Mouse (Mus musculus) kidney, adult 2 months (tissue): ENCODE measurements at regions not wholly inside any gene's neighbourhood (a gene's known extent, or its start where the extent isn't known, plus 50 kb on each side); places are given as distances from the start of the nearest gene placed in this dataset.

Experiments
- CTCF ChIP-seq: fragments of 200-500 bp; conservative IDR thresholded peaks from 2 replicates; pipeline ENCODE4 v1.5.1; 2011; ENCODE audit warnings: low read depth, mild to moderate bottlenecking, control low read depth, low read length, moderate library complexity, mixed read lengths; ENCODE audit not compliant: insufficient read depth, insufficient read length
- POLR2A ChIP-seq: fragments of 200-500 bp; IDR thresholded peaks from one replicate; pipeline ENCODE4 v1.6.1; 2011; ENCODE audit warnings: low read depth, low read length, control low read depth

DNA sequence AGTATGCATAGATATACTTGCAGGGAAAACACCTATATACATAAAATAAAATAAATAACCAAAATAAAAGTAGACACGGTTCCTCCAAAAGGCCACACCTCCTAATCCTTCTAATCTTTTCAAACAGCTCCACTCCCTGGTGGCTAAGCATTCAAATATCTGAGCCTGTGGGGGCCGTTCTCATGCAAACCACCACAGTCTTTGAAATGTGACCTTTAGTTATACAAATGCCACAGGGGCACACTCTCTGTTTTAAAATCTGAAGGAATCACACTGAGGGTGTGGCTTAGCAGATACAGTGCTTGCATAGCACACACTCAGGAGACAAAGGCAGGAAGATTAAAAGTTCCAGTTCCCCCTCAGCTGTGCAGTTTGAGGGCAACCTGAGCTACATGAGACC is 50.4 kb upstream of the Col13a1 start:
- no peak for TF ChIP-seq CTCF
- no peak for TF ChIP-seq POLR2A
